Mouse (Mus musculus) retina, embryonic 14.5 days (tissue): ENCODE results near the gene Mfrp.
A peak's percentile ranks its signal among the peaks of the same experiment; 100 is the strongest.

Source experiments
- DNase-seq: peaks from one replicate; pipeline ENCODE4 v3.0.0-alpha.2; 2015; ENCODE audit warnings: low spot score

Mfrp gene

DNA sequence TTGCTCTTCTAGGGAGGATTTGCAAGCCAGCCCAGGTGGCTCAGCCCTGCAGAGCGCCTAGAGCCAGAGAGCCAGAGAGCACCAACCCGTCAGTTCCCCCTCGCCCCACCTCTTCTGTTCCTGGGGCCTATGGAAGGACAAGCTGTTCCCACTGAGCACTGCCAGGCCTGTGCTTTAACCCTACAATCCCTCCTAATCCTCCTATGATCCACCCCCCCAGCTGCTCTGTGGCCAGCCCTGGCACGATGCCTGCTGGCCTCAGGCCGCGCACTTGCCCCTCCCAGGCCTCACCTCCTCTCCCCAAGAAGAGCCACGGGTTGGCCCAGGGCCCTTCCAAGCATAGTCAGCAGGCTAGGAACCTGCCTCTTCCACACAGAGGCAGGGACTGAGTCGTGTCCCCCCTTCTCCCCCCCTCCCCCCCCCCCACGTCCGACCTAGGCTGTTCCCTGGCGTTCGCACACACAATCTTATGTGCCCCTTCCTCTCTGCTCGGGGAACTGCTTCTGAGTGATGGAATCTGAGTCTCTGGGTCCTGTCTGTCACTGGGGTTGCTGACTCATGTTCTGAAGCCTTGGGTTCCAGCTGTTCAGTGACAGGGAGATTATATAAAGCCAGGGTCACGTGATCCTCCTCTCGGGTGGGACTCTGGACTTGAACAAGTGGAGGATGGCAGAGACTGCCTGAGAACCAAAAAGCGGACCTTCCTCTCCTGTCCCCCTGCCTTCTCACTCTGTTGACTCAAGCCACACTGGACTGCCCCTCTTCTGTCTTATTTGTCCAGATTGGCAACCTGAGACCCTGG, 22.4 kb upstream of the Mfrp start:
- peak; percentile 54 for DNase-seq

DNA sequence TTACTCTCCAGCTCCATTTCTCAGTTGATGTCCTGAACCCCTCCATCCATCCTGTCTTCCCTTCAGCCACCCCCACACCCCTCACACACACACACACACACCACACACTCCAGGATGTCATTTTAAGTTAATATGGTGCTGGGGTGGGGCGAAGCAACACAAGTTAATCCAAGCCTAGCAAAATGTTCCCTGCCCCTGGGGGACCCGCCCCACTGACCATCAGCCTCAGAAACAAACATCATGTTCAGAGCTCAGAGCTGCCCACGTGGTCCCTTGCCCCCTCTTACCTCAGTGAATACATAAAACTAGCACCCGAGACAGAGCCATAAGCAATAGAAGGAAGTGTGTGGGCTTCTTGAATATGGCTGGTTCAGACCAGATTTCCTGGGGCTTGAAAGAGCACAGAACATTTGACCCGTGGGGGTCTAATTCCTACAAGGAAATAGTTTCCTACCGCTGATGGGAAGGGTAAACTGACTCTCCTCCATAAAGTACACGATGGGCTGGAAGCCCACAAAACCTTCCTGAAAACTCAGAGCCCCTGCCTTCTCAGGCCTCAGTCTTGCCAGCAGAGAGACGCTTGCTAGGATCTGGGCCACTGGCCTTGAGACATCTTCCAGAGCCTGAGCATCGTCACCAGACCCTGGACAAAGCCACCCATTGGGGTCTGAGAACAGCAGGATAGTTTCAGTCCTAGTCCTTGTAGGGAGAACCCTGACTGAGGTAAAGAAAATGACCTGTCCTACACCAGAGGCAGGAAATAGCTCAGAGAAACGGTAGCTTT, 21.3 kb upstream of the Mfrp start:
- DNase-seq = no peak

DNA sequence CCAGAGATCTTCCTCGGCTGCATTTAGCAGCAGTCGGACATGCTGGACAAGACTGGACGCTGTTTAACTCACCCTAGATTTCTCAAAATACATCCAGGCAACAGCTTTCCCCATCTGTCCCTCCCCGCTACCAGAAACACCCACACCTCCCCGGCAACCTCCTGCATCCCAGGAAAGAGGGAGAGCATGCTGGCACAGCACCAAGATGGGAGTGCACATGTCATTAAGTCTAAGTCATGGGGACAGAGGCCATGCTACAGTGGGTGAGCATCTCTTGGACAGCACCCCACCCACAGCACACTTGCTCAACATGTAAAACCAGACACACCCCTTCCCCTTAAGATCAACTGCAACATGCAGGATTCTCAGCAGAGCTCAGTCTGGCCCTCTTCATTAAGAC, 20.6 kb upstream of the Mfrp start:
- no peak for DNase-seq

DNA sequence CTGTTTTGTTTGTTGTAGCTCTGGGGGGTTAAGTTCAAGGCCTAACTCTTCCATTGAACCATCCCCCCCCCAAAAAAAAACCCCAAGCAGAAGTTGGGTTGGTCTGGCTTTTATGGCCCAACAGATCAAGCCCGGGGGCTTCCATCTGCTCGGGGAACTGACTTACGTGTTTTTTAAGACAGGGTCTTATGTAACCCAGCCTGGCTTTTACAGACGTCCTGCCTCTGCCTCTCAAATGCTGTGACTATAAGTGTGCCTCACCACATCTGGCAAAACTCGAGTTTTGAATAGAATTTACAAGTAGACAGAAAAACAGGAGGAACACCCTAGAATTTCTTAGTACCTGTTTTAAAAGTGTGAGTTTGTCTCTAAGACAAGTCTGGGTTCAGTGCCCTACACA, 19.9 kb upstream of the Mfrp start:
- no peak for DNase-seq

DNA sequence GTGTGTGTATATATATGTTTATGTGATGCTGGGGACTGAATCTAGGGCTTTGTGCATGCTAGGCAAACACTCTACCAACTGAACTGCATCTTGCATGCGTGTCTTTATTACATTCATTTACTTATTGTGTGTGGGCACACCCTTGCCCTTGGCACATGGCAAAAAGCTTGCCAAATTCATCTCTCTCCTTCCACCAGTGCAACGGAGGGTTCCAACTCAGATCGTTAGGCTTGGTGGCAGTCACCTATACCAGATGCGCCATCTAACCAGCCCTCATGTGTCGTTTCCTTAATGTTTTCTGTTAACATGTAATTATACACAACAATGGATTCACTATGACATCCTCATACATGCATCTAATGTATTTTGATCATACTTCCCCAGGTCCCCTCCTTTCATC, 19.3 kb upstream of the Mfrp start:
- DNase-seq = no peak

DNA sequence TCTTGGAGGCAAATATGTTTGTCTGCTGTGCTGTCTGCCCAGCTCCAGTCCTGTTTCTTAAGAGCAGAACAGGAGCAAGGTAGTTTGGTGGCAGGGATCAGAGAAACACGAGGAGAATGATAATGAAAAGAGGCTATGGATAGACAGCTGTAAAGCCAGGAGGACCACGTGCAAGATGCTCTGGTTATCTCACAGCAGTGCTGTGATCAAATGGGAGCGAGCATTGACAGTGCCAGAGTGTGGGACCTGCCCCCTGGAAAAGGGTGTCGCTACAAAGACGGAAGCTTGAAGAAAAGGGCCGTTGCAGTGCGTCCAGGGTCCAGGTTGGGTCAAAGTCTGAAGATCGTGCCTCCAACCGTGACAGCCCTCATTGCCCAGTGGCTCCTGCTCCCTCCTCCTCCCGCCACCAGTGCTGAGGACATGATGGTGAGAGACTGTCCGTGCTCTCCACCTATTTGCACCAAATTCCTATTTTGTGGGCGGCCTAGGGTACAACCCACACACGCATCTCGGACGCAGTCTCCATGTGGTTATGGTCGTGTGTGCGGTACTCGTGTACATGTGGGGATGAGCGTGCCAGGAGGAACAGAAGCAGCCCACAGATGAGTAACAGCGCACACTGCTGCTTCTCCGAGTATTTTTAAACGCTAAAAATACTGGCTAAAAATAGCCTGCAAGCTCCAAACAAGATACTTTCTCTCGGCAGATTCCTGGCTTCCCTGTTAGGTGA, 18.0 kb upstream of the Mfrp start:
- no peak for DNase-seq

DNA sequence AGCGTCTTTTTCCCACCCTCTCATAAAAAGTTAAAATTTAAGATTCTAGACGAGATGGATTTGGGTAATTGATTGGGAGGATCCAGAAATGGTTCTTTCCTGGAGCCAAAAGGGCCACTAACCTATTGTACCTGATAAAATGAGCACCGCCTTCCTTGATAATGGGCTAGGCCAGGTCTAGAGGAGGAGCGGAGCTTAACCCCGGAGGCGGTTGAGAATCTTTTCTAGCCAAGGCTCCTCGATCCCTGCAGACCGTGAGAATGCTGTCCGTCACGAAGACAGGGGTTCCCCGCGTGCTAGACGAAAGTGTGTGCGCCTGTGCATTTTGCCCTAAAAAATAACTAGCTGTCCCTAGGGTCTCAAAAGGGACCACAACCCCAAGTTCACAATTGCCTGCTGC, 17.3 kb upstream of the Mfrp start:
- DNase-seq = no peak

DNA sequence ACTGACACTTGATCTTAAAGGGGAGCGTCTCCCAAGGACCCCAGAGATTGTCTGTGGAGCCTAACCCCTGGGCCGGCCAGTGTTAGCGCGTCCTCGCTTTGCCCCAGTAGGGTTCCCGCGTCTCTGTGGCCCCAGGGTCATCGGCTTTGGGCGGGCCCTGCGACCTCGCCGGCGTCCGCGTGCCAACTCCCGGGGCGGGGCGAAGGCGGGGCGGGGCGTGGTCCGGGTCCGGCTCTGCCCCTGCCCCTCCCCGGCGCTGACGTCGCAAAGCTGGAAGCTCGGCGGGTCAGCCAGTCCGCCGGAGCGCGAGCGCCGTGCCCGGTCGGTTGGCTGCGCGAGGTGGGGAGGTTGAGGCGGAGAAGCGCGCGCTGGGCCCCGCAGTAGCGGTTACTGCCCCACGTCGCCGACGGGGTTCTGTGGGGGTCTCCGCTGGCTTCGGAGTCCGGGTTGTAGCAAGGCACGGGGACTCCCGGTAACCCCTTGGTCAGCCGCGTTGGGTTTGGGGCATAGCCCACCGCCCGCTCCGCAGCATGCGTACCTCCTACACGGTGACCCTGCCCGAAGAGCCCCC, 16.8 kb upstream of the Mfrp start:
- peak; percentile 87 for DNase-seq

DNA sequence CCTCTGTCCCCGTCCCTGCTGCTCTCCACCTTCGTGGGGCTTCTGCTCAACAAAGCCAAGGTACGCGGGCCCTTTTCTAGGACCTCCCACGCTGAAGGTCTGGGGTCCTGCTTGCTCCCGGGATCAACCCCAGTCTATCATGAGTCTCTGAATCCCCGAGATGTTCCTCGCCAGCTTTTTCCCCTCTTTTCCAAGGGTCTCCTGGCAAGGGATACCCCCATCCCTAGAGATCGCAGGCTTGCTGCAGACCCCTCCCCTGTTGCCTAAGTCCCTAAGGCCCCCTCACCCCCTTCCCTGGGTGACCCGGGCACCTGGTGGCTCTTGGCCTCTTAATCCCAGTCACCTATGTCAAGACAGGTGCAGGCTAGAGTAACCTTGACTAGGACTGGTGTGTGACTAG, 16.3 kb upstream of the Mfrp start:
- DNase-seq = no peak

DNA sequence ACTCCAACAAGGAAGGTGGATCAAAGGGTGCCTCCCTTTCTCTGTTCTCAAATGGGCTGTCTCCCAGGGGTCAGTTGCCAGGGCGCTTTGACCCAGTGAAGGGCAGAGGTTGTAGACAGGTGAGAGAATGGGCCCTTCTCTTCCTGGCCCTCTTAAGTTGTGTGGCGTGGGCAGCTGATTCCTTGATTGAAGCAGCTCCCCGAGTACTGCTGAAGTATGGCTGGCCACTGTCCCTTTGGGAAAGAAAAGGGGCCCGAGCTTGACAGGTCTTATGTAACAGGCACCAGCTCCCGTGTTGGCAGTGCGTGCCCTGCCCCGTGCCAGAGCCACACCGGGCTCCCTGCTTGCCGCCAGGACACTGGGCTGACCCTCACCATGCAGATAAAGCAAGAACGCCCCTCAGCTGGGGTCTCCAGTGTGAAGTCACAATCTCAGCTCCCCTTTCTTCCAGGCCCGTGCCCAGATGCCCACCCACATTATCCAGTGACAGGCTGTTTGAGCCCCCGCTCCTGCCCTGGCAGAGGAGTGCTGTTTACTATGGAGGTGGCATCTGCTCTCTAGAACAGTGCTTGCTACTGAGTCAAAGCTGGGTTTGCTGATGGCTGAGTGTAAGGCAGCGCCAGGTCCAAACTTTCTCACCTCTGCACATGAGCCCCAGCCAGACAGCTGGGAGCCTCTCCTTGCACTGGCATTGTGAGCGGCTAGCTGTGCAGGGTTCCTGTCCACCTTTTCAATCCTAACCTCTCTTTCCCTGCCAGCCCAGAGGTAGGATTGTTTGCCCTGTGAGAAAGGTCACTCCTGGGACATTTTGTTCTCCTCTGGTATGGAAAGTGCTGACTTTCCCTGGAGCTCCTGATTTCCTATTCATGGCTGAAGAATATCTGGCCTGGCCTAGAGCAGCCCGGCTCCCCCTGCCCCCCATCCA, 15.5 kb upstream of the Mfrp start:
- DNase-seq = no peak

DNA sequence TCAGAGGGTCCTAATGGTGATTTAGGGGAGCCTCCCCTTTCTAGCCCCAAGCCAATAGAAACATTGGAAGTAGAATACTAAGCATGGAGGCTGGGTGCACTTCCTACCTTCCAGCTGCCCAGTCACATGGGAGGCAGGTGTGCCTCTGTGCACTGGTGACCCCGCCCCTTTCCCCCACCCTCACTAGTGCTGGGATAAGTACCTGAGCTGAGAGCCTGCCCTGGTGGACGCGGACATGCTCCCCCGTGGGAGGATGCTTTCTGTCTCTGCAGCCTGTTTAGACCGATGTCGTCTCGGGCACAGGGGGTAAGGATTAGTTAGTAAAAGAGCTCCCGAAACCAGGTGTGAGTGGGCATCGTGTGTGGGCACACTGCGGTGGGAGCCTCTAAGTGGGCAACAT, 14.6 kb upstream of the Mfrp start:
- DNase-seq = no peak

DNA sequence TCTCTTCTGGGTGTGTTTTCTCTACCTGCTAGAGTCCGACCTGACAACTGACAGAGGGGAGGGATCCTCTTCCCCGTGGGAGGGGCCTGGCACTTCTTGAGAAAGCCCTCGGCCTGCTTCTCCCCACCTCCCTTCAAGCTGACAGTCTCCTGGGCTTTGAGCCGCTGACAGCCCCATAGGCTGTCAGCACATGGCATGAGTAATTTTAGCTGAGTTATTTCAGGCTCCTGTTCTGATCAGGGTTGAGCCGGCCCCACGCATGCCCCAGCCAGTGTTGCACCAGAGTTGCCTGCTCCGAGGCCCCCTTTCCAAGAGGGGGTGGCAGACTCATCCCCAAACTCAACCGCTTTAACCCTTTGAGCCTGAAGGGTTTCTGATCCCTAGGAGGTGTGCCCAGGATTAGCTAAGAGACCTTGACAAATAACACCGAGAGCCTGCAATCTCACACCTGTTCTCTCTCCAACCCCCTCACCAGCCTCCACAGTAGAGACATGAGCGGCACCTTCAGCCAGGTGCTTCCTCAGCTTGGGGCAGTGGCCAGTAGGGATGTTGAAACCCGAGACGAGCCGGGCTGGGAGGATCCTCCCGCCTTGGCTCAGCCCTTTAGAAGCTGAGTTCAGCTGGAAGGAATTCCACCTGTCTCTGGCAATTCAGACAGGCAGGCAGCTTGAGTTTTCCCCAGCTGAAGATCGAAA, 13.6 kb upstream of the Mfrp start:
- DNase-seq = no peak

DNA sequence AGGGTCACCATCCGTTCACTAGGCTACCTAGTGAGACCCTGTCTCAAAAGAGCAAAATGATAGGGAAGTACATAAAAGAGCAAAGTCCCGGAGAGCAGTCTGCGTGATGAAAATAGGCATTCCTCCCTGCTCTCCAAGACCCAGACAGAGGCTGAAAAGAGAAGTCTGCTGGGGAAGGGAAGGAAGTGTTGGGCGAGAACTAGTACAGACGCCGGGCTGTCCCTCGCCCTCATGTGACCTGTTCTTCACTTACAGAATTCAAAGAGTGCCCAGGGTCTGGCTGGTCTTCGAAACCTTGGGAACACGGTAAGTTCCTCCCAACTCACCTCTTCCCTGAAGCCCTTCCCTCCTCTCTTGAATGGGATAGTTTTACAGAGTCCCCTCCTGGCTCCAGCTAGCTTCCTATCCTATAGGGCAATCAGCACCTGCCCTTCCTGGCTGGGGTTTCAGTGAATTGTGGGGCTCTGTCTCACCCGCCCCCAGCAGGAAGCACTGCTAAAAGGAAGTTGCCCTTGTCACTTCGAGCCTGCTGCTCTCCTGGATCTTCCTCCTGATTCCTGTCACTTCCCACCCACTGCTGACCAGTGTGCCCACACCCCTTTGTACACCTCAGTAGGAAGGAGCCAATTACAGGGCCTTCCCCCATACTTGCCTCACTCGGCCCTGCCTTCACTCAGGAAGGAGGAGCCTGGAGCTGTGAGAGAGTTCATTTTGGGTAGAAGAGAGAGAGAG, 12.5 kb upstream of the Mfrp start:
- no peak for DNase-seq

DNA sequence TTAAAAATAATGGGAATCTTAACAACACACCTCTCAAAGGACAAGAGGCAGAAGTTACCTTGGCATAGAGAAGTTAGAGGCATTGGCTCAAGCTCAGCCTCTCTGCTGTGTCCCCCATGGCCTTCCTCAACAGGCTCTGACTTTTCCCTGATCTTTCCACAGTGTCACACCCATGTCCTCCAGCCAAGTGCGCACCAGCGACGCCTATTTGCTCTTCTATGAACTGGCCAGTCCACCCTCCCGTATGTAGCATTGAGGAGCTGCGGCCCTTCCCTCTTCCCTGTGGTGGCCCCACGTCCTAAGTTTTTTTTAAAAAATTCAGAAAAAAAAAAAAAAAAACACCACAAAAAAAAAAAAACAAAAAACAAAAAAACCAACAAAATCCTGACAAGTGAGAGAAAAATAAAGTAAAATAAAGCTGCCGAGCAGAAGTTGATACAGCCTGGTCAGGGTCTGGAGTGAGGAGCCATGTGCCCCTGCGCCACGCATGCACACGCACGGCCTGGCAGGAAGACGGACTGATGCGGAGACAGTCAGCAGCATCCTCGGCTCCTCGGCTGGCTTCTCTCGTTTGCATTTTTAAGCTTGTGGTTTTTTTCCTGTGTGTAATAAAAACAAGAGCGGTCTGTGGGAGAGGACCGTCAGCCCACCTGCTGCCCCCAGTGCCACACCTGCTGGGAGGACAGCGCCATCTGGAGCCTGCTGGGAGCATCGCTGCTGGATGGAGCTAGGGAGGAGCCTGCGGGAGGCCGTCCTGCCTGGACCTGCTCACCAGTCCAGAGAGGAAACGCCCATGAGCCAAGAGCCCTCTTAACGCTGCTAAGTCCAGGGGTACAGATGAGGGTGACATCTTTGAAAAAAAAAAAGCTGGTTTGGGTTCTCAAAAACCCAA, 7.7 kb upstream of the Mfrp start:
- peak; percentile 79 for DNase-seq

DNA sequence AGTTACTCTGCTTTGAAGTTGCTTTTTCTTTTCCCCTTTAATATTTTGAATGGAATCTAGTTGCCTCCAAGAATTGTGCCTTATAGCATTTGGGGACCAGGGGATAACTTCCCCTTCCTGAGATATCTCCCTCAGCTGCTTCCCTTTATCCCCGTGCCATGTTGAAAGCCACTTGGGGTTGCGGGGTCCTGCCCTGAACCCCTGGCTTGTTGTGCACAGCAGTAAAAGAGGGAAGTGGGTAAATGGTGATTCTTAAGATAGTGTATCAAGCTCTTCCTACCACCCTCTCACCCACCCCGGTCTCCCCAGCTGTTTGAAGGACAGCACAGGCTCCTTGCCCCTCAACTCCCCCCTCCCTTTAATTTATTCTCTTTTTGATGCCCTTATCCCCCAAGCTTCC, 6.8 kb upstream of the Mfrp start:
- no peak for DNase-seq

DNA sequence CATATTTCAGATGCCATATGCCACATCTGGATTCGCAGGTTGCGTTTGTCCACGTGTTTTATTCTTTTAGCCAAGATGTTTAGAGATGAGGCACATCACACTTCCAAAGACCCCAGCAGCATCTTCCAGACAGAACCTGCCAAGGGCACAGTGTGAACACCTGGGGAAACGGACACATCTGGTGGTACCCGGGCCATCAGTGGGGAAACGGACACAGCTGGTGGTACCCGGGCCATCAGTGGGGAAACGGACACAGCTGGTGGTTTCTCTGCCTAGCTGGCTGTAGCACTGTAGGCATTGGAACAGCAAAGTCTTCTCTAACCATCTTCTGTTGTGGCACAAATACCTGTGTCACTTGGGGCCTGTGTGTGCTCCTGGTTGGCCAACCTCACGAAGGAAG, 5.7 kb upstream of the Mfrp start:
- DNase-seq = no peak

DNA sequence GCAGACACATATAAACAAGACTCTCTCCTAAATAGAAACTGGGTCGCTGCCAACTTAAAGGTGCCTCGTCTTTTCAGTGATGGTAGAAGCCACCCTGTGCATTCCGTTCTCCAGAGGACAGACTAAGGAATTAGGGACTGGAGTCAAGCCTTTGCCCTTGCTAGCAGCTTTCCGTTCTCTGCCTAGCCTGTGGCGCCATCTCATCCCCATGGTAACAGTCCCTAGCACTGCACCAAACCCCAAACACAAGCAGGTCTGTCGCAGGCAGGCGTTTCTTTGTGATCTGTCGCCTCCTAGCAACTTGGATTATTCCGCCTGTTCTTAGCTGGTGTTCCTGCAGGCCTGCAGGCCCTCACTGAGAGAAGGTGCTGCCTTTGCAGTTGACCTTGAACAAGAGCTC, 5.0 kb upstream of the Mfrp start:
- peak; percentile 61 for DNase-seq

DNA sequence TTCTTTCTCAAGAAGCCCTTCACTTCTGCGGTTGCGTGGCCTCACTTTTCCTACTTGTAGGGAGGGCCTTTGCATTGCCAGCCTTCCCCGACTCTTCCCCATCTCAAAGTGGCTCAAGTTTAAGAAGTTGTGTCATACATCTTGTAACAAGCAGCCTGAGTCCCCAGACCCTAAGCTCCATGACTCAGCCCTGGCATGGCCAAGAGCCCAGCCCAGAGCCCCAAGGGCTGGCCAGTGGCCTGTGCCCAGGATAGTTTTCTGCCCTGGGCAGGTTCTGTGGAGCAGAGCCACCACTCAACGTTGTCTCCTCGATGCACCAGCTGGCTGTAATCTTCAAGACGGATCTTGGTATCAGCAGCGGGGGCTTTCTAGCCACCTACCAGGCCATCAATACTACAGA, 3.4 kb downstream of the Mfrp start:
- DNase-seq = no peak

DNA sequence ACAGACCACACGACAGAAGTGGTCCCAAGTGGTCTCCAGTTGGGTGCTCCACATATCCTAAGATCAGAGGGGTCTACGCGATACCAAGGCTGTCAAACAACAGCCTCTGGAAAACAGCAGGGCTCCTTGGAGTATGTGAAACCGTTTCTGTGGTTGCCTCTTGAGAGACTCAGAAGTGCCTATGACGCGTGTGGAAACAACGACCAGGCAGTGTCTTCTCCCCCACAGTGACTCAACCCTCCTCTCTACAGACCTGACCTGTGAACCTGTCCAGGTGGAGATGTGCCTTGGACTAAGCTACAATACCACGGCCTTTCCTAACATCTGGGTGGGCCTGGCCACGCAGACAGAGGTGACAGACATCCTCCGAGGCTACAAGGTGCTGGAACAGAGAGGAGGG, 4.3 kb downstream of the Mfrp start:
- no peak for DNase-seq
